Mouse (Mus musculus): ENCODE results near the gene Kif2a. TPM values are rescaled to one million over a fixed set of nuclear protein-coding genes. Genes with fewer than 3 reads are reported as not detected.

Kif2a gene
- 52.1 TPM for polyA plus RNA-seq (2015; fragmentation: Illumina TruSeq; extraction: RNeasy Lipid Tissue Mini Kit (QIAGEN cat#74804); ENCODE audit: low read depth, low replicate concordance)

DNA sequence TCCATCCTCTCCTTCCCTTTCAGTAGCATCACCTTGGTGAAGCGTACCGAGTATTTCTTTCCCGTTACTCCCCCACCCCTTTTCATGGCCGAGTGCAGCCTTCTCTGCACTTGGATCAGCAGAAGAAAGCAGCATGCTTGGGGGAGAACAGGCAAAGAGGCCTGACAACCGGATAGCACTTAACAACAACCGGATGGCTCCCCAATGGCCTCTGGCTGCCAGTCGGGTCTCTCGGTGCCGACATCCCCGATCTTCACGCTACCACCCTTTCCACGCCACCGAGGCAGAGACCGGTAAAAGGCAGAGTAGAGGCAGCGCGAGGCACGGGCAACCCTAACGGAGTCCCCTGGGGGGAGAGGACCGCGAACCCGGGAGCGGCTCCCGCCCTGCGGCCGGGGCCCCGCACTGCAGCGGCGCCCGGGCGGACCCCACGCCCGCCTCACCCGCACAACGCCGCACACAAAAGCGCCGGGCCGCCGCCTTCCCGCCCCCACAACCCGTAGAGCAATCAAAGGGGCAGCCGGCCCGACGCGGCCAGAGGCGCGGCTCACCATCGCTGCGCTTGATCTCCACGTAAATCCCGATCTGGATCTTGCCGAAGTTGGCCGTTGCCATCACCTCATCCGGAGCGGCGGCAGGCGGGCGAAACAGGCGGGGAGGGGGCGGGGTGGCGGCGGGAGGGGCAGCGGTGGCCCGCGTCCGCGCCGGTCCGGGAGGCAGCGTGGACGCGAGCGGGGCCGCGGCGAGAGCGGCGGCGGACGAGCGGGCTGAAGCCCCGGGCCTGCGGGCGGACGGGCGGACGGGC, at the start of gene Kif2a:
Gene Kif2a, minus strand, starts transcription at position 666 of the 805 bp plus-strand sequence.

DNA sequence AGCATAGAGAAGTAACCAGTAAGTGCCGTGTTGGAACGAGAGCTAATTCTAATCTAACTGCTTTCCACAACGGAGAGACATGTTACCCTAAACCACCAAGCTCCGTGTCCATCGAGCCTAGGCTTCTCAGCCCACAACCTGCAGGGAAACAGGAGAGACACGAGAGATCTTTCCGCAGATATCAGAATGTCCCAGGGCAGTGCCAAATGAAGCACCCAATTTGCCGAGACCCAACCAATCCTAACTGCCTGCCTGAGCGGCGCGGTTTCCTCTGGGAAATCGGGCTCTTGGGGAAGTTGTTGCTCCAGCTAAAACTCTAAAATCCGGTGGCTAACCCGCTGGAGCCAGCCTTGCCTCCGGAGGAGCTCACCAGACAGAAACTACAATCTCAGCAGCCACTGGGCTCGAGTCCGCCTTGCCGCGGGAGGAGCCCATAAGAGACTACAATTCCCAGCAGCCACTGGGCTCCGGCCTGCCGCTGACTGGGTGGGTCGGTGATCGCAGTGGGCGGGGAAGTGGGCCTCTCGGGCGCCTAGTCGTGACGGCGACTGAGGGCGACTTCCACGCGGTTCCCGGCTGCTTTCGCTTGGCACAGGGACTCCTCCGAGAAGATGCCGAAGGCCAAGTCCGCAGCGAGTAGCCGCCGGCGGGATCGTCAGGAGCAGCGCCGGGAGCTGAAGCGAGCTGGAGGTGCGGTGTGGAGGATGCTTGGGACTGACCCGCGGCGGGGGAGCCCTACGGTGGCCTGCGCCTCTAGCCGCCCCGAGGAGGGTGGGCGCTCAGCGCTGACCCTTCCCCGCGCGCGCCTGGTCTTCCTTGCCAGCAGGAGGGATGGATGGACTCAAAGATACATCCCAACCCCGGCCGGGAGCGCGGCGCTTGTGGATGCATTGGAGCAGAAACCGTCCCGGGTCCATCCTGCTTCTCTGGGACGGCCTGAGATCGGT, 75.1 kb downstream of the Kif2a start, which contains the start of gene Dimt1:
Gene Dimt1, plus strand, starts transcription at position 534 of the 947 bp plus-strand sequence.

DNA sequence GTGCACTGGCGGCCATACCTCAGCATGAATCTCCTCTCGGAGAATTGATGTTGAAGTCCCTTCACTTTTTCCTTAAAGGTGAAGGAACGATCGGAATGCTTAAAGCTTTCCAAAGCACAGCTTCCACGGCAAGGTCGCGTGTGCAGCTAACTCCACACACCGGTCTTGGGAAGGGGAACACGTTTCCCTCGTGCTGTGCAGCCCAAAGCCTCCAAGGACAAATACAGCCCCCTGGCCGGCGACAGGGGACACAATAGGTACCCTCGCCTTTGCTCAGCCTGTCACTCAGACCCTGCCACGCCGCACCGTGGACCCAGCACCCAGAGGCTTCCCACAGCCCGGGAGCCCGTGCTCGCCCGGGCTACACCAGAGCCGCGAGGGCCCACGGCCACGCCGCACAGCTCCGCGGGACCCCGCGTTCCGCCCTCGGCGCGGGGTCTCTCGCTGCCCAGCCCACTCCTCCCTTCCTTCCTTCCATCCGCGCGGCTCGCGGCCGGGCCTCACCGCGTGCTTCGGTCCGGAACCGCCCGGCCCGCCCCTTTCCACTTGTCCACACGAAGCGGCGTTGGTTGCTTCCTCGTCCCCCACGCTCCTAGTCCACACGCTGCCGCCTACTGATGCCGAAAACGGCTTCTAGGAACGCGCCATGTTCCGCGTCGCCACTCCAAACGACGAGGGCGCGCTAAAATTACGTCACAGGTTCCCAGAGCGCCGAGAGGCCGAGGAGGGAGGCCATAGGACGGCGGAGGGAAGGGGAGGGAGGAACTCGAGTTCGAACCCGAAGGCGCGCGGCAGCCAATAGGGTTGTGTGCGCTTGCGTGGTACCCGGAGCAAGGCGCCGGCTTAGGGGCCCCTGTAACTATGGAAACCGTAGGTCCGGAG, 85.4 kb downstream of the Kif2a start, which contains the start of gene Ipo11:
Gene Ipo11, minus strand, starts transcription at position 703 of the 882 bp plus-strand sequence.

Other genes with a start within 250 kb of the Kif2a start
- 42.4 TPM for gene Ipo11, start 85.2 kb downstream of the Kif2a start, polyA plus RNA-seq (2015; fragmentation: Illumina TruSeq; extraction: RNeasy Lipid Tissue Mini Kit (QIAGEN cat#74804); ENCODE audit: low read depth, low replicate concordance)
- gene Dimt1, start 75.0 kb downstream of the Kif2a start, polyA plus RNA-seq (2015; fragmentation: Illumina TruSeq; extraction: RNeasy Lipid Tissue Mini Kit (QIAGEN cat#74804); ENCODE audit: low read depth, low replicate concordance) = 27.6 TPM

Data from brain, adult 10 weeks (tissue).